Comparison of ENCODE assay signal across 22 mouse cellular contexts in the genomic region with DNA sequence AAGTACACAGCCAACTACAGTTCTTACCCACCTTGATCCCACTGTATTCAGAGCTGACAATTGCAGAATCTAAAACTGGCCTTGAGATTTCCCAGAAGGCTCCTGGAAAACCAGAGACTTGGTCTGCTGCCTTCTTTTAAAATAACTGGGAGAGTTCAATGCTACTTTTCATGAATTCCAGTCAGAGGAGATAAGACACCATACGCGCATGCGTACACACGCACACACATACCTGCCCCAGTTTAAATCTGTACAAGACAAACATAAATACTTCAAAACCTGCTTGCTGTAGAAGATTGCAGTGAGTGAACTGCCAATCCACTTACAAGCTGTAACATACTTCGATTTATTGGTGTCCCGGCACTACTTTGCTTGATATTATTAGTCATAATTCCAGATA.
"Had no signal": no experiment of that assay in that cellular context is flagged by ENCODE, and none has a peak within 500 bp of the region (broad histone marks: within the 10 kb centered on the region; RNA-seq: fewer than 3 reads in every experiment).

No protein-coding gene starts in this region.

- H3K36me3 ChIP-seq: heart, embryonic 10.5 days; intestine, embryonic 15.5 days; limb, embryonic 13.5 days; limb, embryonic 15.5 days; liver, embryonic 12.5 days had no signal

- H3K27me3 ChIP-seq: intestine, embryonic 15.5 days; limb, embryonic 13.5 days; limb, embryonic 15.5 days; liver, embryonic 12.5 days had no signal

- H3K4me2 ChIP-seq: hindbrain, embryonic 14.5 days; intestine, embryonic 15.5 days; limb, embryonic 13.5 days; limb, embryonic 15.5 days; liver, embryonic 12.5 days had no signal

- DNase-seq: gastrocnemius, adult 2 months; gastrocnemius, postnatal 14 days; gastrocnemius, postnatal 36 days; kidney, adult 18-20 months; kidney, adult 8-10 months; kidney, postnatal 10 days; kidney, postnatal 25 days; kidney, postnatal 4 days; layer of hippocampus, adult 9-11 months; layer of hippocampus, postnatal 36 days; left cerebral cortex, postnatal 4 days had no signal

- H3K4me3 ChIP-seq: gastrocnemius, adult 2 months; heart, embryonic 10.5 days; intestine, embryonic 15.5 days; limb, embryonic 13.5 days; limb, embryonic 15.5 days; liver, embryonic 12.5 days had no signal

- H3K27ac ChIP-seq: gastrocnemius, adult 2 months; heart, embryonic 10.5 days; hindbrain, embryonic 14.5 days; intestine, embryonic 15.5 days; limb, embryonic 13.5 days; limb, embryonic 15.5 days; liver, embryonic 12.5 days; liver, embryonic 14.5 days had no signal

- H3K9ac ChIP-seq: hindbrain, embryonic 14.5 days; intestine, embryonic 15.5 days; limb, embryonic 13.5 days; limb, embryonic 15.5 days; liver, embryonic 12.5 days; liver, embryonic 14.5 days had no signal

- H3K9me3 ChIP-seq: heart, embryonic 10.5 days; intestine, embryonic 15.5 days; limb, embryonic 13.5 days; limb, embryonic 15.5 days; liver, embryonic 12.5 days had no signal

- ATAC-seq: forebrain, embryonic 16.5 days; hindbrain, embryonic 16.5 days; inflammation-experienced regulatory T-cells, adult 6 months; intestine, embryonic 15.5 days; intestine, postnatal 0 days; liver, embryonic 12.5 days had no signal
